Mouse (Mus musculus): Measurements from ENCODE around the gene Styxl1. TPM values are rescaled to one million over a fixed set of nuclear protein-coding genes. Genes with fewer than 3 reads are reported as not detected.

Gene Styxl1
- polyA plus RNA-seq, 1 experiment from 2014 or later = 0.25 TPM

- Histone ChIP-seq H3K9ac (no peak overlapping the region), H3K27me3 (no peaks in the 10 kb centered on the region), H3K9me3 (no peaks in the 10 kb centered on the region), H3K4me1 (replicated peaks) (no peaks in the 10 kb centered on the region; the same call in 1 of the 2 replicates), H3K4me2 (no peak overlapping the region), H3K27ac (replicated peaks) (no peak overlapping the region), H3K4me3 (no peak overlapping the region), H3K36me3 (0 out of 2 replicates have a peak, but pooled peaks cover 3% of the 10 kb centered on the region)
- WGBS = 46% methylated on average over 1 of the region's 1 CpGs
- ATAC-seq (ENCODE audit: low FRiP score, low read depth) = no peak
These were observed 70.3 kb downstream of the Styxl1 start for GRCm38 (mm10) chr5:135707855-135708254.

GRCm38 (mm10) chr5:135707039-135707438 lies 71.1 kb downstream of the Styxl1 start:
- H3K36me3 ChIP-seq = 0 out of 2 replicates have a peak, but pooled peaks cover 3% of the 10 kb centered on the region
- H3K9ac ChIP-seq = no peak overlapping the region
- H3K27me3 ChIP-seq = no peaks in the 10 kb centered on the region
- ATAC-seq (ENCODE audit: low FRiP score, low read depth) = no peak
- H3K9me3 ChIP-seq = no peaks in the 10 kb centered on the region
- H3K27ac ChIP-seq (replicated peaks) = no peak overlapping the region
- no peak overlapping the region for H3K4me2 ChIP-seq
- H3K4me1 ChIP-seq (replicated peaks) = no peaks in the 10 kb centered on the region
- H3K4me3 ChIP-seq = no peak overlapping the region
- WGBS = 87% methylated on average over 13 of the region's 13 CpGs

- Histone ChIP-seq H3K27ac (replicated peaks) (no peak overlapping the region), H3K4me3 (no peak overlapping the region), H3K9me3 (no peaks in the 10 kb centered on the region), H3K36me3 (0 out of 2 replicates have a peak, but pooled peaks cover 3% of the 10 kb centered on the region), H3K9ac (no peak overlapping the region), H3K4me1 (replicated peaks) (no peaks in the 10 kb centered on the region), H3K4me2 (no peak overlapping the region), H3K27me3 (no peaks in the 10 kb centered on the region)
- no peak for ATAC-seq (ENCODE audit: low FRiP score, low read depth)
- WGBS = 92% methylated on average over 4 of the region's 4 CpGs
These were observed 72.8 kb downstream of the Styxl1 start for GRCm38 (mm10) chr5:135705383-135705782.

DNA sequence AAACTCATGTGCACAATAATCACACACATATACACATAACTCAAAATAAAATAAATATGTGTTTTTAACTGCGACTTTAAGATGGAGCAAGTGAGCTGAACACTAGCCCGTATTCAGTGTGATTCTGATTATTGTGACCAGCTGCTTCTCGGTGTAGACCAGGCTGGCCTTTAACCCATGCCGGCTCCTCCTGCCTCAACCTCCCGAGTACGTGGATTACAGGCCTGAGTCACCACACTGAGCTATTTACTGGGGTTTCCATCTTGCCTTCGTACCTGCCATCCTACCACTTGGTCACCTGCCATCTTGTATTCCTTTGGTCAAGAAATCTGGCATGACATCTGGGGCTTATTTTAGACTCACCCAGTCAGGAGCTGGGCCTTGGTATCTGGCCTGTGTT lies 74.8 kb downstream of the Styxl1 start:
- Histone ChIP-seq H3K4me1 (replicated peaks) (no peaks in the 10 kb centered on the region), H3K9ac (no peak overlapping the region), H3K36me3 (no peaks in the 10 kb centered on the region), H3K4me2 (no peak overlapping the region), H3K27ac (replicated peaks) (no peak overlapping the region), H3K9me3 (no peaks in the 10 kb centered on the region), H3K4me3 (no peak overlapping the region), H3K27me3 (no peaks in the 10 kb centered on the region)
- 96% methylated on average over 7 of the region's 7 CpGs for WGBS
- no peak for ATAC-seq (ENCODE audit: low FRiP score, low read depth)

GRCm38 (mm10) chr5:135702682-135703192 lies 75.4 kb downstream of the Styxl1 start:
- H3K4me2 ChIP-seq = no peak overlapping the region
- WGBS = 75% methylated on average over 15 of the region's 15 CpGs

DNA sequence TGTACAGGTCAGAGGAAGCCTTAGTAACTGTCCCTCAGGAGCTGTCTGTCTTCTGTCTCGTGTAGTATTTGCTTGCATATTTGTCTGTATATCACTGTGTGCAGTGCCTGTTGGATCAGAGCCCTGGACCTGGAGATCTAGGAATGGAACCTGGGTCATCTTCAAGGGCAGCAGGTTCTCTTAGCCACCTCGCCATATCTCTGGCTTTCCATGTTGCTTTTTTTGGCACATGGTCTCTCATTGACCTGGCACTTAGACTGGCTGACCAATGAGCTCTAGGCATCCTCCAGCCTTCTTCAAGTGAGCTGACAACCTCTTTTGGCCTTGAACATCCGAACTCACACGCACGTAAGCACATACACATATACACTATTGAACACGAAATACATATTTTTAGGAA lies 76.0 kb downstream of the Styxl1 start:
- H3K4me3 ChIP-seq = no peak overlapping the region
- no peaks in the 10 kb centered on the region for H3K4me1 ChIP-seq (replicated peaks)
- 86% methylated on average over 6 of the region's 6 CpGs for WGBS
- no peak for ATAC-seq (ENCODE audit: low FRiP score, low read depth)
- no peak overlapping the region for H3K4me2 ChIP-seq
- H3K9ac ChIP-seq = no peak overlapping the region
- H3K27ac ChIP-seq (replicated peaks) = no peak overlapping the region
- no peaks in the 10 kb centered on the region for H3K36me3 ChIP-seq
- no peaks in the 10 kb centered on the region for H3K27me3 ChIP-seq
- no peaks in the 10 kb centered on the region for H3K9me3 ChIP-seq

More at GRCm38 (mm10) chr5:135702682-135703192, 75.4 kb downstream of the Styxl1 start:
- H3K36me3 ChIP-seq = no peaks in the 10 kb centered on the region
- H3K27me3 ChIP-seq = no peaks in the 10 kb centered on the region
- H3K4me3 ChIP-seq = no peak overlapping the region
- H3K9ac ChIP-seq = no peak overlapping the region
- ATAC-seq (ENCODE audit: low FRiP score, low read depth) = no peak
- H3K9me3 ChIP-seq = no peaks in the 10 kb centered on the region
- H3K4me1 ChIP-seq (replicated peaks) = no peaks in the 10 kb centered on the region
- H3K27ac ChIP-seq (replicated peaks) = no peak overlapping the region

DNA sequence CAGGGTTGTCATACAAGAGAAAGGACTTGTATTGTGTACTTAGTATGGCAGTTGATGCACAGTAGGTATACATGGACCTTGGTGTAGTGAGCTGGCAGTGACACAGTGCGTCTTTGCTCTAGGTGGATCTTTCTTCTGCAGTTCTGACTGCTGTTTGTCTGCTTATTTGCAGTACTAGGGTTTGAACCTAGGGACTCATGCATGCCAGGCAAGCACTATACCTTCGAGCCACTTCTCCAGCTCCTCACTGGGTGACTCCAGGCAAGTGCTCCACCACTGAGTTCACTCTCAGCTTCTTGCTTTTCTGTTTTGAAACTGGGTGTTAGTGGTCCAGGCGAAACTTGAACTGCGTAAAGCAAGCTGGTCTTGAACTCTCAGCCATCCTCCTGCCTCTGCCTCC lies 76.6 kb downstream of the Styxl1 start:
- H3K4me3 ChIP-seq = no peak overlapping the region
- WGBS = 96% methylated on average over 4 of the region's 4 CpGs
- ATAC-seq (ENCODE audit: low FRiP score, low read depth) = no peak

DNA sequence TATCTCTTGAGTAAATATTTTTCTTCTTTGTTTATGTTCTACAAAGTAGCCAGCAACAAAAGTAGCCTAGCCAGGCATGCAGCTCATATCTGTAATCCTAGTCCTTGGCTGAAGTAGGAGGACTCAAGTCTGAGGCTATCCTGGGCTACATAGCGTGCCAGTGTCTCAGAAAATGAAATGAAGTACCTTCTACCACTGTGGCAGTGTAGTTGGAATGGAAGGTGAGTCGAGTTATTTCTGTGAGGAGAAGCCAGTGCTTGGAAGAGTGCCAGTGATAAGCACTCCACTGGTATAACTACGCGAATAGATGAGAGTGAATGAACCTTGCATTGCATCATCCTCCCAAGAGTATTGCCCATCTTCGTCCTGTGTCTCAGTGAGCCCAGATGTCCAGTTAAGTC lies 80.5 kb downstream of the Styxl1 start:
- Histone ChIP-seq H3K4me2 (no peak overlapping the region), H3K4me3 (no peak overlapping the region), H3K36me3 (no peaks in the 10 kb centered on the region), H3K4me1 (replicated peaks) (no peaks in the 10 kb centered on the region), H3K27me3 (no peaks in the 10 kb centered on the region), H3K27ac (replicated peaks) (no peak overlapping the region), H3K9ac (no peak overlapping the region), H3K9me3 (no peaks in the 10 kb centered on the region)
- ATAC-seq (ENCODE audit: low FRiP score, low read depth) = no peak
- 83% methylated on average over 5 of the region's 5 CpGs for WGBS

More for the DNA sequence above, 76.6 kb downstream of the Styxl1 start:
- no peak overlapping the region for H3K9ac ChIP-seq
- no peaks in the 10 kb centered on the region for H3K9me3 ChIP-seq
- H3K27ac ChIP-seq (replicated peaks) = no peak overlapping the region
- no peaks in the 10 kb centered on the region for H3K4me1 ChIP-seq (replicated peaks)
- no peaks in the 10 kb centered on the region for H3K27me3 ChIP-seq
- no peaks in the 10 kb centered on the region for H3K36me3 ChIP-seq
- no peak overlapping the region for H3K4me2 ChIP-seq

Small RNAs within 50 kb of the gene (microRNA-seq; reads per million reads assigned to microRNA genes)
- gene Mir7034 = not detected

Other genes with a start within 250 kb of the Styxl1 start
- gene Hip1, start 233.3 kb downstream of the Styxl1 start, polyA plus RNA-seq (2015; fragmentation: Nextera tagmentation; extraction: Ambion mirVana) = 39.1 and 39.7 TPM in 2 replicates
- not detected in 2 replicates for gene Ccl26, start 214.8 kb downstream of the Styxl1 start, polyA plus RNA-seq (2015; fragmentation: Nextera tagmentation; extraction: Ambion mirVana)
- gene Ccl24, start 205.3 kb downstream of the Styxl1 start, polyA plus RNA-seq (2015; fragmentation: Nextera tagmentation; extraction: Ambion mirVana) = 2.6 and 2.9 TPM in 2 replicates
- gene Rhbdd2, start 145.8 kb downstream of the Styxl1 start, polyA plus RNA-seq (2015; fragmentation: Nextera tagmentation; extraction: Ambion mirVana) = 83.9 and 89.3 TPM in 2 replicates
- gene Por, start 108.4 kb downstream of the Styxl1 start, polyA plus RNA-seq (2015; fragmentation: Nextera tagmentation; extraction: Ambion mirVana) = 96.4 and 106 TPM in 2 replicates
- 88.4 and 89.2 TPM in 2 replicates for gene Tmem120a, start 33.9 kb downstream of the Styxl1 start, polyA plus RNA-seq (2015; fragmentation: Nextera tagmentation; extraction: Ambion mirVana)
- gene Mdh2, start 95 bp upstream of the Styxl1 start, polyA plus RNA-seq (2015; fragmentation: Nextera tagmentation; extraction: Ambion mirVana) = 616 and 619 TPM in 2 replicates
- 79.4 and 90.0 TPM in 2 replicates for gene Srrm3, start 28.5 kb upstream of the Styxl1 start, polyA plus RNA-seq (2015; fragmentation: Nextera tagmentation; extraction: Ambion mirVana)
- gene Hspb1, start 109.5 kb upstream of the Styxl1 start, polyA plus RNA-seq (2015; fragmentation: Nextera tagmentation; extraction: Ambion mirVana) = 14.8 and 16.6 TPM in 2 replicates
- 817 and 859 TPM in 2 replicates for gene Ywhag, start 156.2 kb upstream of the Styxl1 start, polyA plus RNA-seq (2015; fragmentation: Nextera tagmentation; extraction: Ambion mirVana)
- 1.9 and 2.6 TPM in 2 replicates for gene Ssc4d, start 196.1 kb upstream of the Styxl1 start, polyA plus RNA-seq (2015; fragmentation: Nextera tagmentation; extraction: Ambion mirVana)
- 0.21 and 0.37 TPM in 2 replicates for gene Zp3, start 201.7 kb upstream of the Styxl1 start, polyA plus RNA-seq (2015; fragmentation: Nextera tagmentation; extraction: Ambion mirVana)
- gene Dtx2, start 216.4 kb upstream of the Styxl1 start, polyA plus RNA-seq (2015; fragmentation: Nextera tagmentation; extraction: Ambion mirVana) = 25.6 and 26.3 TPM in 2 replicates